Mouse (Mus musculus): ENCODE data around the gene Ikzf2.

Ikzf2 gene

GRCm38 (mm10) chr1:69506615-69507159 is 180.4 kb downstream of the Ikzf2 start:
- no peak for DNase-seq

DNA sequence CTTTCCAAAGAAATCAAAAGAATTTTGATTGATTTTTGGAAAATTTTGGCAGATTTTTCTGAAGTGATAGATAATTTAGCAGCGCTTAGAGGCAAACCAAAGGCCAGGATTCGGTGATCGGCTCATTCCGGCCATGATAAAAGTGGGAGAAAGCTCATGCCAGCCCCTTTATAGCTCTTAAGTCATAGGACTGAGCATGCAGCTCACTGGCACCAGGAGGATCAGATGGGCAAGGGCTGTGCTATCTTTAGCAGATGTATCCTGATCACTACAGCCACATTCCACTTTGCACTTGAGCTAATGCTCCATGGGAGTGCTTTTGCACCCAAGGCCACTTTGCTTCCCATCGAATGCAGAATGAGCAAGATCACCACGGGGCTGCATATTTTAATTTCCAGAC is 181.0 kb downstream of the Ikzf2 start:
- no peak for DNase-seq

GRCm38 (mm10) chr1:69500388-69500787 is 186.7 kb downstream of the Ikzf2 start:
- DNase-seq, result no peak

- no peak for DNase-seq
Measured at GRCm38 (mm10) chr1:69499652-69500051, 187.4 kb downstream of the Ikzf2 start.

- DNase-seq, result no peak
Measured at GRCm38 (mm10) chr1:69498862-69499306, 188.2 kb downstream of the Ikzf2 start.

- DNase-seq, result no peak
Measured at GRCm38 (mm10) chr1:69496055-69496454, 191.0 kb downstream of the Ikzf2 start.

GRCm38 (mm10) chr1:69493309-69494047 is 193.6 kb downstream of the Ikzf2 start:
- DNase-seq, result no peak

GRCm38 (mm10) chr1:69492013-69492412 is 195.0 kb downstream of the Ikzf2 start:
- DNase-seq, result no peak

- DNase-seq, result no peak
Measured at GRCm38 (mm10) chr1:69489026-69489425, 198.0 kb downstream of the Ikzf2 start.

DNA sequence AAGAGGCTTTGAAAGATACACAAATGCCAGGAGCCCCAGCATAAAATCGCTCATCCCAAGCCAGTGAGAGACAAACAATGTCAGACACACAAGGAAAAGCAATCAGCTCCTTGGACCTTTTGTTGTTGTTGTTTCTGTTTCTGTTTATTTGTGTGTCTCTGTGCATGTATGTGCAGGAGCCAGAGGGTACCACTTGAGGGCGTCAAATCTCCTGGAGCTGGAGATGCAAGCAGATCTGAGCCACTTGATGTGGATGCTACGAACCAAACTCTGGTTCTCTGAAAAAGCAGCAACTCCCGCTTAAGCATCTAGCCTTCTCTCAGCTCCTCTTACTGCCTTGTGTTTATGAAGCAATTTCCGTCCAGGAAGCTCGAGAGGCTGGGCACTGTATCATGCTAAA is 198.4 kb downstream of the Ikzf2 start:
- DNase-seq, result no peak
